Mouse (Mus musculus): ENCODE data around the gene Gal3st1.
"Not testable (repeated sequence)": the region's sequence is repeated elsewhere in the genome, so short reads cannot be mapped to it uniquely, and the experiment has no call there.

The Gal3st1 gene

DNA sequence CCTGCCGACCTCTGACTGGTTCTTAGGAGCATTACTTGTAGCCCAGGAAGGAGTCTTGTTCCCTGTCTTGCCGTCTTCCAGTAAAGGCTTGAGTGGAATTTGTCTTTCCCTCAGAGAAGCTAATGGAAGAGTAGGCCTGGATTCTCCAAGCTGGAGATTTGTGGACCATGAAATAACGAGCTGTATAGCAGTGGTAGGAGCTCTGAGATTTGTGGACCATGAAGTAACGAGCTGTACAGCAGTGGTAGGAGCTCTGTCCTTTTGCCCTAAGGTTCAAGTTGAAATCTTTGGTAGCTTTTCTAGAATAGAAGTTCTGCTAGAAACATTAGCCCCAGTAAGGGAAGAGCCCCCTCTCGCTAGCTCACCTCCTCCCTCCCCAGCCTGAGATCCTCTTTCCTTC lies 5.0 kb upstream of the Gal3st1 start:
- in situ Hi-C loops (cut with MboI; ENCODE audit: low pct_unique_long_range_greater_than_20kb in 1 of 2, low sequenced_read_pairs in 2 of 2, unreplicated experiment in 1 of 2), result no loop called here

DNA sequence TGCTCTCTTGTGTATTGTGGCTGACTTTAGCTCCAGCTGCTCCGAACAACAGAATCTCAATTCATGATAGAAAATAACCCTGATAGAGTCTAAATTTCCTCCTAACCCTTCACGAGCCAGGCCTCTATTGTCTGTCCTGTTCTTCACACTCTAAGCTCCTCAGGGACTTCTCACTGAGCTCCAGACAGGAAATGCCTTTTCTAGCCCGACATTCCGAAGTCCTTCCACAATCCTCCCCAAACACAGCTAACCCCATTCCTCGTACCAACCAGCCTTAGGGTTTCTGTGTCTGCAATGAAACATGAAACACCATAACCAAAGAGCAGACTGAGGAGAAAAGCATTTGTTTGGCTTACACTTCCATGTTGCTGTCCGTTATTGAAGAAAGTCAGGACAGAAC lies 1.9 kb upstream of the Gal3st1 start:
- in situ Hi-C loops (cut with MboI; ENCODE audit: low pct_unique_long_range_greater_than_20kb in 1 of 2, low sequenced_read_pairs in 2 of 2, unreplicated experiment in 1 of 2), result no loop called here

GRCm38 (mm10) chr11:3982275-3983209 lies 894 bp upstream of the Gal3st1 start:
- in situ Hi-C loops (cut with MboI; ENCODE audit: low pct_unique_long_range_greater_than_20kb in 1 of 2, low sequenced_read_pairs in 2 of 2, unreplicated experiment in 1 of 2), result no loop called here

- in situ Hi-C loops (cut with MboI; ENCODE audit: low pct_unique_long_range_greater_than_20kb in 1 of 2, low sequenced_read_pairs in 2 of 2, unreplicated experiment in 1 of 2), result no loop called here
Observed at GRCm38 (mm10) chr11:3983863-3984745, 668 bp downstream of the Gal3st1 start.

GRCm38 (mm10) chr11:3989748-3990147 lies 6.3 kb downstream of the Gal3st1 start:
- in situ Hi-C loops (cut with MboI; ENCODE audit: low pct_unique_long_range_greater_than_20kb in 1 of 2, low sequenced_read_pairs in 2 of 2, unreplicated experiment in 1 of 2), result no loop called here

- in situ Hi-C loops (cut with MboI; ENCODE audit: low pct_unique_long_range_greater_than_20kb in 1 of 2, low sequenced_read_pairs in 2 of 2, unreplicated experiment in 1 of 2), result no loop called here
Observed at GRCm38 (mm10) chr11:3993132-3993531, 9.7 kb downstream of the Gal3st1 start.

DNA sequence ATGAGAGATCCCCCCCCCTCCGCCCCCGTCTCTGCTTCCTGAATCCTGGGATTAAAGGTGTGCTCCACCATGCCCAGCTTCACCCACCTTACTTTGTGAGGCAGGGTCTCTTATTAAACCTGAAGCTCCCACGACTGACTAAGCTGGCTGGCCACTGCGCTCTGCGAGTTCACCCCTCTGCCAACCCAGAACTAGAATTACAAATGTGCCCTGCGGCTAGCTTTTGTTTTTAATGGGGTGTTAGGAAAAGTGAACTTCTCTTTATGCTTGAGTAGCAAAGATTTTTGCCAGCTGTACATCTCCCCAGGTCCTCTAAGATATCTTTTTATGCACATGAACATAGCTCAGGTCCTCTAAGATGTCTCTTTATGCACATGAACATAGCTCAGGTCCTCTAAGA lies 10.5 kb downstream of the Gal3st1 start:
- in situ Hi-C loops (cut with MboI; ENCODE audit: low pct_unique_long_range_greater_than_20kb in 1 of 2, low sequenced_read_pairs in 2 of 2, unreplicated experiment in 1 of 2), result no loop called here

- in situ Hi-C loops (cut with MboI; ENCODE audit: low pct_unique_long_range_greater_than_20kb in 1 of 2, low sequenced_read_pairs in 2 of 2, unreplicated experiment in 1 of 2), result no loop called here
Observed at GRCm38 (mm10) chr11:3995511-3995910, 12.1 kb downstream of the Gal3st1 start.

DNA sequence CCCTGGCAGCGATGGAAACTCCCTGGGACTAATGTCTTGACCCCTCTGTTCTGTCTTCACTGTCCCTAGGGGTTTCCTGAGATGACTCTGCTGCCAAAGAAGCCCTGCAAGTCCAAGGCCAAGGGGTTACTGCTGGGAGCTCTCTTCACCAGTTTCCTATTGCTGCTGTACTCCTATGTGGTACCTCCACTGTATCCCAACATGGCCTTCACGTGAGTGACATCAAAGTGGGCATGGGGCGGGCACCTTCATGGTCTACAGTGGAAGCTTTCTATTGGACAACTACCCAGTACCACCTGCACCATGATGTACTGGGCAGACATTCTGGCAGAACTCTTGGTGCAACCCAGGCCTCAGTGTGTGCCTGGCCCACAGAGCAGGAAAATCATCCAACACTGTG lies 13.4 kb downstream of the Gal3st1 start:
- in situ Hi-C loops (cut with MboI; ENCODE audit: low pct_unique_long_range_greater_than_20kb in 1 of 2, low sequenced_read_pairs in 2 of 2, unreplicated experiment in 1 of 2), result no loop called here

GRCm38 (mm10) chr11:3997978-3998720 lies 14.7 kb downstream of the Gal3st1 start:
- in situ Hi-C loops (cut with MboI; ENCODE audit: low pct_unique_long_range_greater_than_20kb in 1 of 2, low sequenced_read_pairs in 2 of 2, unreplicated experiment in 1 of 2), result no loop called here

GRCm38 (mm10) chr11:3999547-3999946 lies 16.1 kb downstream of the Gal3st1 start:
- in situ Hi-C loops (cut with MboI; ENCODE audit: low pct_unique_long_range_greater_than_20kb in 1 of 2, low sequenced_read_pairs in 2 of 2, unreplicated experiment in 1 of 2), result no loop called here

DNA sequence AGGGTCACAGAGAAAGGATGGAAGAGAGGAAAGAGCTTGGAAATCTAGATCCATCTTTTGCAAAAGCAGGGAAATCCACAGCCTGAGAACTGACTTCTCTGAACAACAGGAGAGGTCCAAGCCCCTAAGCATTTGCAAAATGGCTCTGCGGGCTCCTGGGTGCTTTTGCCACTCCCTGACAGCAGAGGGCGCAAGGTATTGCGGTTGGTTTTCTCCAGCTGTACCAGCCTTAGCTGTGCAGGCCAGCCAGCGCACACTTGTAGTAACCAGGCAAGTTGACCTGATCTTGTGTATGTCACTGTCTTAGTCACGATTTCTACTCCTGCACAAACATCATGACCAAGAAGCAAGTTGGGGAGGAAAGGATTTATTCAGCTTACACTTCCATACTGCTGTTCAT lies 18.2 kb downstream of the Gal3st1 start:
- in situ Hi-C loops (cut with MboI; ENCODE audit: low pct_unique_long_range_greater_than_20kb in 1 of 2, low sequenced_read_pairs in 2 of 2, unreplicated experiment in 1 of 2), result no loop called here

DNA sequence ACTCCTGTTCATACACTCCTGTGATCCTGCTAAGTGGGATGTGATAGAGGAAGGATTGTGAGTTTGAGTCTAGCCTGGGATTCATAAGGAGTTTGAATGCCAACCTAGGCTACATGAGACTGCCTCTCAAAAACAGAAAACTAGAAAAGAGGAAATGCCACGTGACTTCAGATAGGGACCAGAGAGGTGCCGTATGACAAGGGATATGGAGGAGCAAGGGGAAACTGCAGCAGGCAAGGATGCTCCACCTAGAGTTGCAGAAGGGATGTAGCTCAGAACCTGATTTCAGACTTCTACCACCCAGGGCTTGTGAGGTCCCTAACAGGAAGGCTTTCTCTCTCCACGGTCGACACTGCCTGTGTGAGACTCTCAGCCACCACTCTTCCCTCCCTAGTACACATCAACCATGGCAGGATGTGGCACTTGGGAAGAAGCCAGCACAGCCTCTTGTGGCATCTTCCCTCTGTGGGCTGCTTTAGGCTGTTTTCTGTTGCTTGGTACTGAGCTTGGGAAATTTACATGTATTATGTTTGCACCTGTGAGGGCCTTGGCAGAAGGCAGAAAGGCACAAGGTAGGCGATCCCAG lies 21.9 kb downstream of the Gal3st1 start:
- in situ Hi-C loops (cut with MboI; ENCODE audit: low pct_unique_long_range_greater_than_20kb in 1 of 2, low sequenced_read_pairs in 2 of 2, unreplicated experiment in 1 of 2), result loop anchor here in 1 of 2 experiments (5.0 kb wide), 1 partner anchor 72 kb away; no protein-coding TSS in a partner anchor

GRCm38 (mm10) chr11:4006462-4006861 lies 23.0 kb downstream of the Gal3st1 start:
- in situ Hi-C loops (cut with MboI; ENCODE audit: low pct_unique_long_range_greater_than_20kb in 1 of 2, low sequenced_read_pairs in 2 of 2, unreplicated experiment in 1 of 2), result loop anchor here in 1 of 2 experiments (5.0 kb wide), 1 partner anchor 71 kb away; no protein-coding TSS in a partner anchor

DNA sequence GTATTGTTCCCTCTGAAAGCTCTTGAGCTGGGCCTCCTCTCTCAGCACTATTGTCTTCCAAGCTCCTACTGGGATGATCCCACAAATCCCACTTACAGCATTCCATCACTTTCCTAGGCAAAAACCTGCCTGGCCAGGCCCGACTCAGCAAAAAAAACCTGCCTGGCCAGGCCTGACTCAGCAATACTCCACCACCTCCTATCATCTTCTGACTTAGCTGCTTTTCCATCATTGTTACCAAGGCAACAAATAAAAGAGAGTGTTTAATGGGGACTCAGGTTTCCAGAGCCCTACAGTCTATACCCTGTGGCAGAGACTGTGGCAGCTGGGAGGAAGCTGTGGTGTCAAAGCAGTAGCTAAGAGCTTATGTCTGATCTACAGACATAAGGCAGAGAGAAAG lies 29.2 kb downstream of the Gal3st1 start:
- in situ Hi-C loops (cut with MboI; ENCODE audit: low pct_unique_long_range_greater_than_20kb in 1 of 2, low sequenced_read_pairs in 2 of 2, unreplicated experiment in 1 of 2), result loop anchor here in 1 of 2 experiments (5.0 kb wide), 1 partner anchor 70 kb away; no protein-coding TSS in a partner anchor

DNA sequence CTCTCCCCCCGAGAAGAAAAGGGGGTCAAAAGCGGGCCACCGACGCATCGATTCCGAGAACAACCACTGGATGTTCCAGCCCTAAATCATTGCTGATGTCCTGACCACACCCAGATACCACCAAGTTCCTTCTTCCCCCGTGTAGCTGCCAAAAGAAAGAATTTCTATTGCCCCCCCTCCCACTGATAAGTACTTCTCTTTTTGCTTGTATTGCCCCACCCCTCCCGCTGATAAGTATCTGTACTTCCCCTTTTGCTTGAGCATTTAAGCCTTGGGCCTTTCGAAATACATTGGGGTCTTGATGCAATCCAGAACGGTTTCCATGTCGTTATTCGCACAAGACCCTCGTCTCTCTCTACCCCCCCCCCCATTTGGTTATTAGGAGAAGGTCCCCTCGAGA lies 32.4 kb downstream of the Gal3st1 start:
- in situ Hi-C loops (cut with MboI; ENCODE audit: low pct_unique_long_range_greater_than_20kb in 1 of 2, low sequenced_read_pairs in 2 of 2, unreplicated experiment in 1 of 2), result not testable (repeated sequence)

DNA sequence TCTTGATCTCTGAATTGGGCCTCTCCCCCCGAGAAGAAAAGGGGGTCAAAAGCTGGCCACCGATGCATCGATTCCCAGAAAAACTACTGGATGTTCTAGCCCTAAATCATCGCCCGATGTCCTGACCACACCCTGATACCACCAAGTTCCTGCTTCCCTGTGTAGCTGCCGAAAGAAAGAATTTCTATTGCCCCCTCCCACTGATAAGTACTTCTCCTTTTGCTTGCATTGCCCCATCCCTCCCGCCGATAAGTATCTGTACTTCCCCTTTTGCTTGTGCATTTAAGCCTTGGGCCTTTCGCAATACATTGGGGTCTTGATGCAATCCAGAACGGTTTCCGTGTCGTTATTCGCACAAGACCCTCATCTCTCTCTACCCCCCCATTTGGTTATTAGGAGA lies 38.7 kb downstream of the Gal3st1 start:
- in situ Hi-C loops (cut with MboI; ENCODE audit: low pct_unique_long_range_greater_than_20kb in 1 of 2, low sequenced_read_pairs in 2 of 2, unreplicated experiment in 1 of 2), result not testable (repeated sequence)

- in situ Hi-C loops (cut with MboI; ENCODE audit: low pct_unique_long_range_greater_than_20kb in 1 of 2, low sequenced_read_pairs in 2 of 2, unreplicated experiment in 1 of 2), result no loop called here
Observed at GRCm38 (mm10) chr11:4023321-4023720, 39.9 kb downstream of the Gal3st1 start.

Data from mouse embryonic stem cell (cell line).